Mouse (Mus musculus): Measurements from ENCODE around the gene Acvrl1. TPM values are rescaled to one million over a fixed set of nuclear protein-coding genes. Genes with fewer than 3 reads are reported as not detected.

The Acvrl1 gene
- total RNA-seq (2022), result 1 to 10 TPM; 6.6 to 9.5 (median 7.6) TPM

GRCm38 (mm10) chr15:101128181-101129089 is at the start of gene Acvrl1:
Acvrl1 (plus strand) TSS chr15:101128522.
- DNase-seq (ENCODE audit: low spot score in 2 of 2), result peak in 1 of 2 experiments; percentile 51

- DNase-seq (ENCODE audit: low spot score in 2 of 2), result peak; percentile 85 to 89
Observed at GRCm38 (mm10) chr15:101078731-101079156, 49.6 kb upstream of the Acvrl1 start.

DNA sequence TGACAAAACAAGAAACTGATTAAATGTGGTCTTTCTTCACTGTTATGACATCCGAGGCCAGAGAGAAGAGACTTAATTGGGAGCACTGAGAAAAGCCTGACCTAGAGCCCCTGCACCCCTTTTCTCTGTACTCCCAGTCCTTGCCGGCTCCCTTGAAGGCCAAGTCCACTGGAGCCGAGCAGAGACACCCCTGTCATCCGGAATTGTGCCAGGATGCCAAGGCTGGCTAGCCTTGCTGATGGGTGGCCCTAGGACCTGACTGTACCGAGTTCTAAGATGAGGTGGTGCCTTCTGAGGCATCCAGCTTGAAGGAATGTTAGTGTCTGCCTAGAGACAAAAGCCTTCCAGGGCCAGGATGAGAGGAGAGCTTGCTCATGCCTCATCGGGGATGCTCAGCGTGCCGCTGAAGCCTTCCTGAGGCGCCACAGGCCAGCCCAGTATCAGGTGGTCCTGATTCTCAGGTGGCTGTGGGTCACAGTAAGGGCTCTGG is 48.2 kb upstream of the Acvrl1 start:
- DNase-seq (ENCODE audit: low spot score in 2 of 2), result no peak

DNA sequence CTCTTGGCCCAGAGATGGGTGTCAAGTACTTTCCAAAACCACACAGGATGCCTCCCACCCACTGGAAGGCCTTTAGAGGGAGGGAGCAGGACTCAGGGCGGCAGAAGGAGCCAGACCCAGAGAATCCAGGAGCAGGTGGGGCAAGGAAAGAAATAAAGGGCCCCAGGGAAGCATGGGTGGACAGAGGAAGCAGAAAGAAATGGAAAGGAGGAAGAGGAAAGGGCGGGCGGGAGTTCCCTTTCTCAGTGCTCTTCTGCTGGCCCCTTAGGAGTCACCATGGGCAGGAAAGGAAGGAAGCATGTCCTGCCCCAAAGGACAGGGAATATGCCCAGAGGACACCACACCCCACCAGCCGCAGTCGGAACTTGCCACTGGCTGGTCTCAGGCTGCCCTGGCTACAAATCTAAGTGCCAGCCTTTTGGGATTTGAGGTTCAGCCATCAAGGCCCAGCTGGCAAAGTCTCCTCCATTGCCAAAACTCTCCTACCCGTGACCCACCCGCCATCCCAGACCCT is 47.2 kb upstream of the Acvrl1 start:
- no peak for DNase-seq (ENCODE audit: low spot score in 2 of 2)

DNA sequence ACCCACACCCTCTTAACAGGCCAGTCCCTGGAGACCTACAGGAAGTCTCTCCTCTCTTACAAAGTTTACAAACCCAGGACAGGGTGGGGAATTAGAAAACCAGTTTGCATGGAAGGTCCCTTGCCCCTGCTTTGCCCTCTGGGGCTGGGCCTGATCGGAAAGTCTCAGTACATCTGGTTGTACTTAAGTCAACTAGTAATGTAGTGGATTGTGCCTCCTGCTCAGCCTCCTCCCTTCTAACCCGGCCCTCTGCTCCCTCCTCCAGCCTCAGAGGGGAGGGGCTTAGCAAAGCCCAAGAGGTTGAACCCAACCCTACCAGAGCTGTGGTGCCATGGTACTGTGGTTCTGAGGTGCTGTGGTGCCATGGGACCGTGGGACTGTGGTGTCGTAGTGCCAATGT is 46.1 kb upstream of the Acvrl1 start:
- peak in 1 of 2 experiments; percentile 31 for DNase-seq (ENCODE audit: low spot score in 2 of 2)

DNA sequence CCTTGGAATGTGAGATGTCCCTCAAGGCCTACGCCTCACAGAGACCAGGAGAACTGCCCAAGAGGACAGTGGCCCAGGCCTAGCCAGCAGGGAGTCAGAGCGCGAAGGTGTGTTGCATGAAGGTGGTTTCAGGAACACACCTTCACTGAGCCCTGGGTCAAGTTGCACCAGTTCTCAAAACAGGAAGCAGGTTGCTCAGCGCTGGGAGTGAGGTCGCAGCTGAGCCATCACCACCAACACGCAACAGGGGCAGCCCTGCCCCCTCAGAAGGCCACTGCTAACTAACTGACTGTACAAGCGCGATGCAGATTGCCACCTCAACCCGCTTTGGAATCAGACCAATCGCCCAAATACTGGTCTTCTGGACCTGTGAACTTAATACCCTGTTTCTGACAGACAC is 43.8 kb upstream of the Acvrl1 start:
- no peak for DNase-seq (ENCODE audit: low spot score in 2 of 2)

DNA sequence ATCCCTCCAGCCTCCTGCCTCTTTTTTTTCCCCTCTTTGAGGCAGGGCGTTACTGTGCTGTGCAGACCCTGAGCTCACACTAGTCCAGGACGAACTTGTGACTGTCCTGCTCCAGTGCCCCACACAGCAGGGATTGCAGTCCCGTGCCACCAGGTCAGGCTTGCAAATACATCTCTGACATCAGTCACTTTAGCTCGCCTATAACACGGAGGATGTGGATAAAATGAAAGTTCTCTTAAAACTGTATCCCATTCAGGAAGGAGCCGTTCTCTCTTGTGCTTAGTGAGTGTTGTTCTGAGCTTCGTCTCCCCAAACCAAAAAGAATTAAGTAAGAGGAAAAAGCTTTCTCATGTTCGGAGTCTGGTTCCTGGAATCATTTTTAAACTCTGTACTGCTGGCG is 41.9 kb upstream of the Acvrl1 start:
- no peak for DNase-seq (ENCODE audit: low spot score in 2 of 2)

DNA sequence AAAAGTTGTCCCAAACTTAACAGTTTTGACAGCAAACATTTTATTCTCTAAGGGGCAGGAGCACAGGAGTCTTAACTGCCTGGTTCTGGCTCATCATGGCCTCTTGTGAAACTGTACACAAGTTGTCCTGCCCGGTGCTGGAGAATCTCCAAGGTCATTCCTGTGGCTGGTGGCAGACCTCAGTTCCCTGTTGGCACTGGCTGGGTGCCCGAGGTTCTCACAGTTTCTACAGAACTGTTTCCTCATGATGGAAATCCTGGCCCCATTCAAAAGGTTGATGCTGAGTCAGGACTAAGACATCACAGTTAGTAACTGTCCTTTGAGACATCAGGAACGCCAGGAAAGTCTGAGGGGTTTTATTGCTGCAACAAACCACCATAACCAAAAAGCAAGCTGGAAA is 41.4 kb upstream of the Acvrl1 start:
- peak; percentile 52 to 71 for DNase-seq (ENCODE audit: low spot score in 2 of 2)

DNA sequence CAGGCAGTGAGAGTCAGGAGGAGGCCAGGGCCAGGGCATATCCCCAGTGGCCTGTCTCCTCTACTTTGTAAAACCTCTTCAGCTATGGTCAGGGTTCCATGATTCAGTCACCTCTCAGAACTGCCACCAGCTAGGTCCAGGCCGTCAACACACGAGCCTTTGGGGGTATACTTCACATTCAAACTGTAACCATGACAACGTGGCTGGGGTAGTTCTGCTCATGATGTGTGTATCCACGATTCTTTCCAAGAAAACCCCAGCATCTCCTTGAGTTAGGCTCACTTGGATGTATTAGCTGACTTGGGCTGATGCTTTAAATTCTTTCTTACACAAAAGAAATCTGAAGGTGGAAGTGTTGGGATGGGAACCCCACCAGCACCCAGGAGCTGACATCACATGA is 40.0 kb upstream of the Acvrl1 start:
- DNase-seq (ENCODE audit: low spot score in 2 of 2), result no peak

GRCm38 (mm10) chr15:101091551-101091950 is 36.8 kb upstream of the Acvrl1 start:
- DNase-seq (ENCODE audit: low spot score in 2 of 2), result no peak

DNA sequence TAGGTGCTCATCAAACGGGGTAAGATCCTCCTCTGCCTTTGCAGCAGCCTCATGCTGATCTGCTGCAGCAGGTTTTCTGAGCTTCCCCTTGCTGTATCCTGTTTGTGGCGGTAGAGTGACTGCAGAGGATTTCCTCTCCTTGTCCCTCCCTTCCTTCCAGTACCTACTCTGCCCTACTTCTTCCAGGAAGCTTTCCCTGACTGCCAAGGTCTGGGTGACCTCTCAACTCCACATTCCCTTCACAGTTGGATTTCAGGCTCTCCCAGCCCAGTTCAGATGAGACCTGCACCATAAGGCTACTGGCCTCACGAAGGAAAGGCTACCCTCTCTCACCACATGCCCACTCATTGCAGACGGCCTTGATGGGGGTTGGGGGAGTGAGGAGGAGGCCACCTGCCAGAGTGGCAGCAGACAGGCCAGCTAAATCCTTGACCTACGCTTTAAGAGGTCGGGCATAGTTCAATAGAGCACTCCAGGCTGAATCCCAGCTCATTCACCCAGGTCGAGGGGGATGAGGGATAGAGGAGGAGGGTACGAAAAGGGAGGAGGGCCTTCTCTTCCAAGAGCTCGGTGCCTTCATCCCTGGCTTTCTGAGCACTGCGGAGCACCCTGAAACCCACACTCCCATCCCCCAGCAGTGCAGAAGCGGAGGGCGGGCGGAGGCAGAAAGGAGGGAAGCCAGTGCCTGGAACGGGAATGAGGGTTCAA is 36.0 kb upstream of the Acvrl1 start:
- no peak for DNase-seq (ENCODE audit: low spot score in 2 of 2)

GRCm38 (mm10) chr15:101092829-101093648 is 35.3 kb upstream of the Acvrl1 start:
- no peak for DNase-seq (ENCODE audit: low spot score in 2 of 2)

DNA sequence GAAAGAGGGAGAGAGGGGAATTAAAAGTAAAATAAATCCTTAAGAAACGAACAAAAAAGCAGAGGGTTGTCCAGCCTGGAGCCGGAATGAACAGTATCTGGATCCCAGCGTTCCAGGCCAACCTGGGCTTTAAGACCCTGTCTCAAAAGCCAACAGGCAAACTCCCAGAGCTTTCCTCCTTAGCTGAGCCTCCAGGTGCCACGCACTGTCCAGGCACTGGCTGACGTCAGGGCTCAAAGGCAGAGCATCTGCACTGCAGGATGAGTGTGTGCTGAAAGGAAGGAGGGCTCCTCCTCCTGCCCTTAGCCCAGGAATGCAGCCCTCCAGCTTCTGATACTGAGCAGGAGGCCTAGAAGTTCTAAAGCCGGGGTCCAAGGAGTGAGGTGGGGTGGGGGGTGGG is 34.3 kb upstream of the Acvrl1 start:
- DNase-seq (ENCODE audit: low spot score in 2 of 2), result no peak

DNA sequence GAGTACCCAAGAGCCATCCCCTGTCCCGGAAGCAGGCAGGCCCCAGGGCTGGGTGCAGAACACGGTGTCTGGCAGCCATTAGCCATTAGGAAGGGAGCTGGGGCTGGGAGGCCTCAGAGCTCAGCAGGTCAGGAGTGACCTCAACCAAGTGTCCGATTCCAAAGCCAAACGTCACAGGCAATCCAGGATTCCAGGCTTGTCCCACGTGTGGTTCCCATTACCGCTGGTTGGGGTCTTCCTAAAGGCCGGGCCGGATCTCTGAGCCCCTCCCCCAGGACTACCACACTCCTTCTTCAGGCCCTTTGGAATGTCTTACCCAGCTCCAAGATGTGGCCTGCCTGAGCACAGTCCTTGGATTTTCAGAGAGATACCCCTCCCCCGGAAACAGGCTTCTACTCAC is 33.3 kb upstream of the Acvrl1 start:
- DNase-seq (ENCODE audit: low spot score in 2 of 2), result no peak

- DNase-seq (ENCODE audit: low spot score in 2 of 2), result no peak
Observed at GRCm38 (mm10) chr15:101095392-101095791, 32.9 kb upstream of the Acvrl1 start.

DNA sequence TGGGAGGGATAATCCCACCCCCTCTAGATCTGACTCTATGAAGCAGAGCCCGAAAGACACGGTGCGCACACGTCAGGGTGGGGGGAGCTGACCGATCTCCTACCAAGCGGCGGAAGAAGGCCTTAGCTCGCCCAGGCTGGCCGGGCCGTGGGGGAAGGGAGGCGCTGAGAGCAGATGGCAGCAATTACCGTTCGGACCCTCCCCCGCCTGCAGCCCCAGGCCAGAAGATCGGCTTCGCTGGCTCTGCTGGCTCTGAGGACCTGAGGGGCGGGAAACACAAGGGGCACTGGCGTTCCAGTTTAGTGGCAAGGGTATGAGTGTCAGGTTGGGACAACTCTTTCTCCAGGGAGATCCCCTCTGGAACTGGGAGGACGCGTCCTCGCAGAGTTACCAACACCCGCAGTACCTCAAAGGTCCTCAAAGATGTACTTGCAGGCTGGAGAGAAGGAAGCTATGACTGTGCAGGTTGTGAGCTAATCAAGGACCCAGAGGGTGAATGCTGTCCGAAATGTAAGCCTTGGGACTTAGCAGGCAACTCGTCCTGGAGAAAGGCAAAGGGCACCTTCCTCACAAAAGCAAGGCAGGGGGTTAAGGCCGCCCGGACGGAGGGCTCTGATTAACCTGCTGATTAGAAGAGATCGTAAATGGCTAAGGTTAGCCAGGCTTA is 30.2 kb upstream of the Acvrl1 start:
- DNase-seq (ENCODE audit: low spot score in 2 of 2), result no peak

DNA sequence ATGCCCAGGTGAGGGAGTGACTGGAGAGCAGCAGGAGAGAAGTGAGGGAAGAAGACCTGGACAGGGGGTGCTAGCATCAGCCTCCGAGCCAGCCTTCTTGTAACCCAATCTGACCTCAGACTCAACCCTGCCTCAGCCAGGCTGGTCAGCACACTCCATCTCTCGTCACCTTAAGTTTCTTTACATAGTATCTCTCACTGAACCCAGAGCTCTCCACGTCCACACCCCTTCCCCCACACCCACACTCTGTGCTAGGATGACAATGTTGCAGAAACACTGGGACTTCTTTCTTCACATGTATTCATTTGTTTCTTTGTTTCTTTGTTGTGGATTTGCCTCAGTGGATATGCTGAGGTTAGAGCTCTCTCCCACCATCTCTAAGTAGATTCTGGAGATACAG is 27.3 kb upstream of the Acvrl1 start:
- DNase-seq (ENCODE audit: low spot score in 2 of 2), result no peak

- no peak for DNase-seq (ENCODE audit: low spot score in 2 of 2)
Observed at GRCm38 (mm10) chr15:101103605-101104304, 24.6 kb upstream of the Acvrl1 start.

GRCm38 (mm10) chr15:101105496-101105994 is 22.8 kb upstream of the Acvrl1 start:
- DNase-seq (ENCODE audit: low spot score in 2 of 2), result peak; percentile 65 to 74

- DNase-seq (ENCODE audit: low spot score in 2 of 2), result no peak
Observed at GRCm38 (mm10) chr15:101106011-101106410, 22.3 kb upstream of the Acvrl1 start.

Data from gastrocnemius, adult 8-10 months (tissue).